Mouse (Mus musculus) liver, embryonic 14.5 days (tissue): ENCODE results near the gene Phip. TPM values are rescaled to one million over a fixed set of nuclear protein-coding genes. Genes with fewer than 3 reads are reported as not detected.

Source experiments
- ATAC-seq: fragments of 200-750 bp; cut with Nextera tagmentation; 2 replicates; pipeline ENCODE4 v1.8.0; 2017; ENCODE audit warnings: moderate number of reproducible peaks, mild to moderate bottlenecking, moderate library complexity; ENCODE audit not compliant: insufficient read depth
- DNase-seq, 3 experiments: peaks; one replicate each; pipeline ENCODE4 v3.0.0-alpha.2; 2012 to 2013; ENCODE audit warnings: low read depth in 3 of 3, low spot score in 3 of 3
- H3K27ac ChIP-seq: fragments of 300-500 bp; sonication (generic); 2 replicates; pipeline ENCODE4 v1.5.1; 2014; ENCODE audit warnings: moderate library complexity, mild to moderate bottlenecking, control low read depth, inconsistent platforms
- H3K27me3 ChIP-seq: fragments of 300-500 bp; sonication (generic); 2 replicates; pipeline ENCODE4 v1.6.1; 2014; ENCODE audit warnings: mild to moderate bottlenecking, low read length, moderate library complexity; ENCODE audit not compliant: control insufficient read depth, insufficient read depth
- H3K36me3 ChIP-seq: fragments of 300-500 bp; sonication (generic); replicated peaks from 2 replicates; pipeline ENCODE4 v1.6.1; 2014; ENCODE audit warnings: low read depth; ENCODE audit not compliant: control insufficient read depth, insufficient read depth
- H3K4me1 ChIP-seq, 2 experiments: fragments of 200-500 bp in 1 of 2; fragments of 300-500 bp in 1 of 2; sonication (generic) in 1 of 2; replicated peaks; 2 replicates each; pipeline ENCODE4 v1.6.1; 2012 to 2014; ENCODE audit warnings: antibody characterized with exemption in 1 of 2, inconsistent platforms in 1 of 2, low read length in 1 of 2; ENCODE audit not compliant: control insufficient read depth in 2 of 2, insufficient read depth in 2 of 2
- H3K4me2 ChIP-seq: fragments of 300-500 bp; sonication (generic); 2 replicates; pipeline ENCODE4 v1.6.1; 2014; ENCODE audit warnings: low read depth, mild to moderate bottlenecking, control low read depth, moderate library complexity
- H3K4me3 ChIP-seq, 2 experiments: fragments of 200-500 bp in 1 of 2; fragments of 300-500 bp in 1 of 2; sonication (generic) in 1 of 2; 2 replicates each; pipeline ENCODE4 v1.5.1; 2012 to 2014; ENCODE audit warnings: low read depth in 2 of 2, low read length in 2 of 2, mild to moderate bottlenecking in 2 of 2, control low read depth in 1 of 2, inconsistent platforms in 1 of 2, moderate library complexity in 1 of 2; ENCODE audit not compliant: insufficient read depth in 1 of 2
- H3K9ac ChIP-seq: fragments of 300-500 bp; sonication (generic); replicated peaks from 2 replicates; pipeline ENCODE4 v1.6.1; 2014; ENCODE audit warnings: mild to moderate bottlenecking, control low read depth, moderate library complexity
- H3K9me3 ChIP-seq: fragments of 300-500 bp; sonication (generic); 2 replicates; pipeline ENCODE4 v1.6.1; 2016; ENCODE audit warnings: low read length, mixed read lengths; ENCODE audit not compliant: control insufficient read depth
- CTCF ChIP-seq: IDR thresholded peaks from 2 replicates; pipeline ENCODE4 v1.5.1; 2016; ENCODE audit warnings: antibody characterized with exemption, low read depth, control low read depth
- EP300 ChIP-seq: IDR thresholded peaks from 2 replicates; pipeline ENCODE4 v1.6.1; 2016; ENCODE audit warnings: antibody characterized with exemption, low read depth
- WGBS: fragments of 180-500 bp; shearing (Covaris S2); extraction: QIAGEN DNeasy Blood & Tissue Kit; methylation state at CpG from one replicate; pipeline ENCODE4 v1.1.7; 2014; ENCODE audit not compliant: insufficient replicate concordance; 5-methylcytosine and 5-hydroxymethylcytosine counted together
- polyA plus RNA-seq, 2 experiments: library from polyadenylated mRNA; depleted of rRNA in 1 of 2; stranded (reverse) in 1 of 2; unstranded in 1 of 2; fragments of >200 nt; fragmentation: Nextera tagmentation in 1 of 2; extraction: Ambion mirVana in 1 of 2; gene quantifications; 2 replicates each; pipeline versions ENCODE4 v1.2.1 to v1.2.3; 2012 to 2014

Phip gene
- polyA plus RNA-seq, 2 experiments, result 3.5 to 17.7 TPM

DNA sequence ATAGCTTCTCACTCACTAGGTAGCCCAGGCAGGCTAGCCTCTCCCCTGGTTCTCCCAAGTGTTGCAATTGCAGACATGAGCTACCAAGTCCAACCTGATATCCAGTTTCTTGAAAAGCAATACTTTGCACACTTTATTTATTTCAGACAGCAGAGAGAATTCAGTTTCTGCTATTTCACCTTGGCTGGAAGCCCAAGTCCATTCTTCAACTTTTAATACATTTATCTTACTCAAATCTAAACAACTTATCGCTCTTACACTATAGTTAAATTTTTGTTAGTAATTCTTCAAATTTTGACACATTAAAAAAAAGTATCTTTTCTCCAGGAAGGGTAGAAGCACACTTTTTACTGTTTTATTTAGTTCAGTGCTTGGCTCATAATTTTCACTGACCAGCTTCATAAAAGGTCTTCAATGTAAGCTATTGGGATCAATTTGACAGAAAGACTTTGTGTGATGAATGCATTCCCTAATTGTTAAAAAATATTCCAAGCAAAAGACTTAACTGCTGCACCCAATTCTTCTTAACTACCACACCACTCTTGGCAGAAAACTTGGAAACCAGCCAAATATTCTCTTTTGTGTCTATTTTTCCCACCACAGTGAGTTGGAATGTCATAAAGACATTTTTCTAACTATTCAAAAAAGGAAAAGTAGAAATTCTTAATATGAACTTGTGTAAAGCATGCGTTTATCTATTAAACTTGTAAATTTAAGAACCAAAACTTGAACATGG lies 22.6 kb upstream of the Phip start:
- TF ChIP-seq CTCF (no peak), EP300 (no peak)
- Histone ChIP-seq H3K4me1 (no peaks in the 10 kb centered on the region), H3K27me3 (no peaks in the 10 kb centered on the region), H3K4me2 (no peak overlapping the region), H3K9ac (no peak overlapping the region), H3K4me3 (no peak overlapping the region), H3K9me3 (no peaks in the 10 kb centered on the region), H3K36me3 (no peaks in the 10 kb centered on the region), H3K27ac (no peak overlapping the region)
- WGBS, result 58% methylated on average over 2 of the region's 2 CpGs
- ATAC-seq (no peak), DNase-seq (no peak)

DNA sequence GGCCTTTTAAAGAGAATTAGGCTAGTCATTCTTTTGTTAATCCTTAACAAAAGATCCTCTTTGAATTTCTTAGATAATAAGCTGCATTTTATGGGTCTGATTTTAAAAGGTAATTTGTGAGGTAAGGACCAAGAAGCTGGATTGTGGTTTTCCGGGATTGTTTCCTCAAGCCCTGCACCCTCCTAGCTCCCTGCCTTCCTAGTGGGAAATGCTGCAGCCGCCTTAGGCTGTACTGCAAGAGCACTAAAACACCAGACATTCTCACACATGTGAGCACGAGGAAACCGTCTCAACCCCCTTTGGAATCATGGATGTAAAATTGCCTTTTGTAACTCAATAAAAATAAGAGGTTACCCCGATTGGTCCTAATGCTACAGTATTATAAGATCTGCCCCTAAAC lies 1.6 kb upstream of the Phip start:
- Histone ChIP-seq H3K9ac (no peak overlapping the region), H3K4me2 (peak overlapping the region; percentile 79), H3K4me1 (peaks cover 2 to 9% of the 10 kb centered on the region in 2 experiments; a peak in 3 of 4 replicates), H3K27me3 (no peaks in the 10 kb centered on the region), H3K27ac (no peak overlapping the region), H3K9me3 (no peaks in the 10 kb centered on the region), H3K36me3 (no peaks in the 10 kb centered on the region), H3K4me3 (no peak overlapping the region; a peak in 1 of 4 replicates)
- WGBS, result 31% methylated on average over 5 of the region's 5 CpGs
- ATAC-seq, result no peak
- TF ChIP-seq EP300 (no peak), CTCF (no peak)
- DNase-seq, result no peak

GRCm38 (mm10) chr9:82976219-82976618 lies 903 bp upstream of the Phip start:
- H3K27ac ChIP-seq, result peak overlapping the region; percentile 92
- TF ChIP-seq CTCF (no peak), EP300 (no peak)
- peak overlapping the region; percentile 79 for H3K4me2 ChIP-seq
- H3K27me3 ChIP-seq, result no peaks in the 10 kb centered on the region
- DNase-seq, result peak in 1 of 3 experiments; percentile 31
- peak overlapping the region; percentile 77 to 86 for H3K4me3 ChIP-seq
- H3K36me3 ChIP-seq, result peaks cover 3% of the 10 kb centered on the region
- H3K4me1 ChIP-seq, result peaks cover 2 to 9% of the 10 kb centered on the region in 2 experiments; a peak in 3 of 4 replicates
- no peaks in the 10 kb centered on the region for H3K9me3 ChIP-seq
- H3K9ac ChIP-seq, result peak overlapping the region; percentile 97
- no peak for ATAC-seq
- WGBS, result 1% methylated on average over 9 of the region's 9 CpGs

- ATAC-seq (peak; percentile 57), DNase-seq (no peak)
- Histone ChIP-seq H3K27ac (peak overlapping the region; percentile 92), H3K27me3 (no peaks in the 10 kb centered on the region), H3K9me3 (no peaks in the 10 kb centered on the region), H3K9ac (peak overlapping the region; percentile 97), H3K4me1 (peaks cover 2 to 9% of the 10 kb centered on the region in 2 experiments; a peak in 3 of 4 replicates), H3K36me3 (peaks cover 3% of the 10 kb centered on the region), H3K4me3 (peak overlapping the region; percentile 77 to 86), H3K4me2 (peak overlapping the region; percentile 79)
- TF ChIP-seq CTCF (no peak), EP300 (no peak)
- 2% methylated on average over 44 of the region's 61 CpGs for WGBS
Measured at GRCm38 (mm10) chr9:82974962-82975341, 364 bp downstream of the Phip start.

DNA sequence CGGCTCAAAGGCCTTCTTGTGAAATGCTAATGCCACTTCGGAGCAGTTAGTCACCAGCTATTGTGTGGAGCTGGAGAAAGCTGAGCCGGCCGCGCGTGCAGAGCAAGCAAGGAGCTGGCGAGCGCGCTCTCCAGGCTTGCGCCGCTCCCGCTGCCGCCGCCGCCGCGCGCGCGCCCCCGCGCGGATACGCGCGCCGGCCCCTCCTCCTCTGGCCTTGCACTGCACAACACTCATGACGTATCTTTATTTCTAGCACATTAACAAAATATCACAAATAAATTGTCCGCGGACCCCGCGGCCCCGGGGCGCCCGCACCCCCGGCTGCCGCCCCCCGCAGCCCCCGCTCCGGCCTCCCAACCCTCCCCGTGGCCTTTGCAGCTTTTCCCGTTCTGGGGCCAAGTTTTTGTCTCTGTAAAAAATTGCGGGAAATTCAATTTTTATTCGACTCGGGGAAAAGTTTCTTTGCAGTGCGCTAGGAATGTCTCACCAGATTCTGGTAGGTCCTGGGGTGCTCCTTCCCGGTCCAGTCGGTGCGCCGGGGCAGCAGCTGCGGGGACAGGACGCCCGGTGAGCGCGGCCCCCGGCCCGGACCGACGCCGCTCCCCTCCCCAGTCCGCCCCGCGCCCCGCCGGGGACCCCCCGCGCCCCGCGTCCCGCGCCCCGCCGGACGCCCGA lies 992 bp downstream of the Phip start:
- Histone ChIP-seq H3K4me1 (peaks cover 2 to 9% of the 10 kb centered on the region in 2 experiments; a peak in 3 of 4 replicates), H3K9me3 (no peaks in the 10 kb centered on the region), H3K4me3 (peak overlapping the region; percentile 77 to 86), H3K4me2 (peak overlapping the region; percentile 79), H3K27me3 (no peaks in the 10 kb centered on the region), H3K9ac (peak overlapping the region; percentile 97), H3K27ac (peak overlapping the region; percentile 93), H3K36me3 (peaks cover 3% of the 10 kb centered on the region)
- peak; percentile 78 for ATAC-seq
- TF ChIP-seq CTCF, result no peak
- TF ChIP-seq EP300, result no peak
- WGBS, result under 1% methylated on average over 59 of the region's 75 CpGs
- peak; percentile 67 to 77 (median 70) for DNase-seq
